Comparison of ENCODE assay signal across 8 mouse cellular contexts in the genomic region with DNA sequence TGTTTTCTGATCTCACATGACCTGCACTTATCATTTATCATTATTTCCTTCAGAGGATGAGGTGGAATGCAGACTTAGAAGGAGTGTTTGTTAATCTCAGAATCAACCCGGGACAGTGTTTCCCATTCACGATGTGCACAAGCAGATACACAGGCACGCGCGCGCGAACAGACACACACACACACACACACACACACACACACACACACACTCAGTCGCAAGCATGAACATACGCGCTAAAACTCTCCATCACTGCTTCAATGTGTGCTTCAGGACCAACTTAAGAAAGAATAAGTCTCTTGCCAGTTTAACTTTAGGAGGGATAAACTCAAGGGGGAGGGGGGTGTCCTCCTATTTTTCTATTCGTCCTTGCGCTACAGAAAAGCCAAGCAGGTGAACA. TPM values are rescaled to one million over a fixed set of nuclear protein-coding genes. Genes with fewer than 3 reads are reported as not detected.
A peak's percentile ranks its signal among the peaks of the same experiment; 100 is the strongest.
DNase-seq lines count a peak whose midpoint lies in the region; ATAC-seq and TF ChIP-seq lines count a peak whose summit lies in the region.

No protein-coding gene starts in this region.

- peak overlapping the region; percentile 24; the same call in 1 of the 2 replicates for H3K4me3 ChIP-seq in kidney, postnatal 0 days (replicated peaks; ENCODE audit: low read depth, low read length)
- H3K4me3 ChIP-seq in cortical plate, adult 2 months (ENCODE audit: insufficient read depth, low read length), result peak overlapping the region; percentile 89
- H3K4me3 ChIP-seq in hindbrain, embryonic 12.5 days, result peak overlapping the region; percentile 38

- H3K4me2 ChIP-seq in kidney, postnatal 0 days (ENCODE audit: low read length), result peak overlapping the region; percentile 59
- peak overlapping the region; percentile 60 for H3K4me2 ChIP-seq in hindbrain, embryonic 12.5 days (replicated peaks)

- H3K36me3 ChIP-seq in kidney, postnatal 0 days (ENCODE audit: insufficient read depth, low read length), result no peaks in the 10 kb centered on the region
- no peaks in the 10 kb centered on the region for H3K36me3 ChIP-seq in hindbrain, embryonic 12.5 days

- H3K4me1 ChIP-seq in kidney, postnatal 0 days (replicated peaks; ENCODE audit: insufficient read depth, low read length), result no peaks in the 10 kb centered on the region
- H3K4me1 ChIP-seq in cortical plate, adult 2 months (ENCODE audit: control insufficient read depth, insufficient read depth, low read length), result no peaks in the 10 kb centered on the region
- H3K4me1 ChIP-seq in hindbrain, embryonic 12.5 days, result no peaks in the 10 kb centered on the region

- no peaks in the 10 kb centered on the region for H3K9me3 ChIP-seq in kidney, postnatal 0 days (replicated peaks; ENCODE audit: low read length)
- H3K9me3 ChIP-seq in hindbrain, embryonic 12.5 days (replicated peaks), result no peaks in the 10 kb centered on the region

- ATAC-seq in kidney, postnatal 0 days (replicated peaks; ENCODE audit: low FRiP score, low read depth), result no peak
- ATAC-seq in hindbrain, embryonic 12.5 days (ENCODE audit: low FRiP score), result no peak

- no peak overlapping the region for H3K27ac ChIP-seq in kidney, postnatal 0 days
- no peak overlapping the region for H3K27ac ChIP-seq in cortical plate, adult 2 months (ENCODE audit: insufficient read depth, low read length)
- no peak overlapping the region for H3K27ac ChIP-seq in hindbrain, embryonic 12.5 days

- H3K27me3 ChIP-seq in kidney, postnatal 0 days (ENCODE audit: insufficient read depth, low read length), result no peaks in the 10 kb centered on the region
- peaks cover 11% of the 10 kb centered on the region for H3K27me3 ChIP-seq in hindbrain, embryonic 12.5 days

- no peak for TF ChIP-seq CTCF in kidney, postnatal 0 days (IDR thresholded peaks at IDR 0.05; ENCODE audit: low read depth)
- no peak for TF ChIP-seq CTCF in cortical plate, adult 2 months (IDR thresholded peaks at IDR 0.05; ENCODE audit: extremely low read depth, insufficient read depth, low read length)

- TF ChIP-seq POLR2A in cortical plate, adult 2 months (IDR thresholded peaks at IDR 0.05; ENCODE audit: extremely low read depth, insufficient read depth, low read length), result no peak

- H3K9ac ChIP-seq in kidney, postnatal 0 days (ENCODE audit: low read depth, low read length), result no peak overlapping the region
- no peak overlapping the region for H3K9ac ChIP-seq in hindbrain, embryonic 12.5 days

- 26% methylated on average over 12 of the region's 12 CpGs for WGBS in kidney, postnatal 0 days
- WGBS in hindbrain, embryonic 12.5 days, result 19% methylated on average over 12 of the region's 12 CpGs

- no peak for DNase-seq in kidney, postnatal 0 days (ENCODE audit: low spot score)
- DNase-seq in kidney, postnatal 10 days, result no peak
- peak; percentile 16 for DNase-seq in neural tube, embryonic 10.5 days (ENCODE audit: extremely low spot score, low spot score)
- no peak for DNase-seq in thymus, postnatal 36 days
- DNase-seq in adrenal gland, postnatal 25 days, result no peak
- no peak for DNase-seq in gastrocnemius, postnatal 4 days (ENCODE audit: low spot score in 2 of 2)

RNA-seq across cellular contexts. Expression of gene Tenm1, which starts 0.4 kb away (rescaled TPM):
- polyA plus RNA-seq in kidney, postnatal 0 days (2015; fragmentation: Nextera tagmentation; extraction: Ambion mirVana), result 0.11 and 0.37 TPM in 2 replicates
- polyA plus RNA-seq in cortical plate, adult 2 months (2012; rRNA removed), result 12.0 and 12.9 TPM in 2 replicates
- polyA plus RNA-seq in hindbrain, embryonic 12.5 days (2016; fragmentation: Nextera tagmentation; extraction: Ambion mirVana), result 5.5 and 5.7 TPM in 2 replicates
- 0.09 TPM in 1 of 2 replicates, not detected in the other for total RNA-seq in adrenal gland, postnatal 25 days (2021)
- under 1 TPM; 0.61 to 0.67 TPM for total RNA-seq in gastrocnemius, postnatal 4 days (2021)

Comparison
In these comparisons a context has a peak if more than half of its experiments do, and no peak if none do; other contexts are left out.
1. H3K4me3 ChIP-seq: peak in every context shown above with its lines; median percentile 89 in cortical plate, adult 2 months; 38 in hindbrain, embryonic 12.5 days; 24 in kidney, postnatal 0 days.